Mouse (Mus musculus): ENCODE data around the gene Ankrd35. TPM values are rescaled to one million over a fixed set of nuclear protein-coding genes. Genes with fewer than 3 reads are reported as not detected.

Gene Ankrd35
- polyA plus RNA-seq, 1 experiment from 2014 or later: 0.40 TPM

DNA sequence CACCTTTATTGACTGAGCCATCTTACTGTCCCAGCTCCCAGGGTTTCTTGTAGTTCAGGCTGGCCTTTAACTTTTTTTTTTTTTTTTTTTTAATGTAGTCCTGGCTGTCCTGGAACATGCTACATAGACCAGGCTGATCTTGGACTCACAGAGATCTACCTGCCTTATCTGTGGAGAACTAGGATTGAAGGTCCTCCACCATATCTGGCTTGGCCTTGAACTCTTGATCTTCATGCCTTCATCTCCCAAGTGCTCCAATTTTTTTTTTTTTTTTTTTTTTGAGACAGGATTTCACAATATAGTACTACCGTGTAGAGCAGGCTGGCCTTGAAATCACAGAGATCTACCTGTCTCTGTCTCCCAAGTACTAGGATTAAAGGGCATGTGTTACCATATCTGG, 23.6 kb downstream of the Ankrd35 start:
- 72% methylated on average over 1 of the region's 1 CpGs for WGBS
- no peaks in the 10 kb centered on the region; the same call in none of the 2 replicates for H3K27me3 ChIP-seq (replicated peaks; ENCODE audit: control insufficient read depth, insufficient read depth, low read length)
- no peak overlapping the region for H3K27ac ChIP-seq (ENCODE audit: low read depth, low read length)
- H3K4me1 ChIP-seq (replicated peaks; ENCODE audit: control insufficient read depth, insufficient read depth, low read length): peaks cover 5% of the 10 kb centered on the region
- H3K9me3 ChIP-seq (ENCODE audit: control insufficient read depth, low read length): no peaks in the 10 kb centered on the region
- ATAC-seq (replicated peaks; ENCODE audit: low FRiP score): no peak
- no peaks in the 10 kb centered on the region for H3K36me3 ChIP-seq (ENCODE audit: control insufficient read depth, insufficient read depth, low read length)
- H3K4me2 ChIP-seq: no peak overlapping the region
- H3K9ac ChIP-seq (ENCODE audit: low read depth, low read length): no peak overlapping the region
- no peak overlapping the region for H3K4me3 ChIP-seq (ENCODE audit: low read depth, low read length)
- no peak for DNase-seq (ENCODE audit: low spot score)

DNA sequence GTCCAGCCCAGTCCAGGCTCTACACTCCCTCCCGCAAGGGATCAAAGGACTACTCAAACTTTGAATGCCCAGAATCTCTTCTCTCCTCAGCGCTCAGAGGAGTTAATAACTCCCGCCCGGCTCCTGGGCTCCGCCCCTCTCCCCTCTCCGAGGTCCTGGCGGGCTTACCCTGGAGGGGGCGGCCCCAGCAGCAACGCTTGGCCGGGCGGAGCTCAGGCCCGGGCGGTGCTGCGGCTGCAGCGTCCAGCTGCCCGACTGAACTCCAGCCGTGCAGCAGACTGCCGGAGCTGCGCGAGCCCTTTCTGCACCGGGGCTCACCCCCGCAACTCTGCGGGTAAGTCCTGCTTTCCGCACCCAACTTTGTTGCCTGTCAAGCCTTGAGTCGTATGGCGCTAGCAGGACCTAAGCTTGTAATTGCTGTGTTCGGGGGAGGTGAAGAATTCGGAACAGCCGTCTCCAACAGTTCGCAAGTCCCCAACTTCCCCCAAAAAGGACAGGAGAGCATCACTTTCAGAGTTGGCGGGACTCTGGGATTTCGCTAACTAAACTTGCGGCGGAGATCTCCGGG, 26.4 kb downstream of the Ankrd35 start, which contains the start of gene Pias3:
Gene Pias3 (plus strand): TSS at position 187 of the 568 bp plus-strand sequence.
- under 1% methylated on average over 35 of the region's 35 CpGs for WGBS
- peak within 1 kb of the TSS; percentile 77 for H3K4me2 ChIP-seq
- peak; percentile 87 for DNase-seq (ENCODE audit: low spot score)

DNA sequence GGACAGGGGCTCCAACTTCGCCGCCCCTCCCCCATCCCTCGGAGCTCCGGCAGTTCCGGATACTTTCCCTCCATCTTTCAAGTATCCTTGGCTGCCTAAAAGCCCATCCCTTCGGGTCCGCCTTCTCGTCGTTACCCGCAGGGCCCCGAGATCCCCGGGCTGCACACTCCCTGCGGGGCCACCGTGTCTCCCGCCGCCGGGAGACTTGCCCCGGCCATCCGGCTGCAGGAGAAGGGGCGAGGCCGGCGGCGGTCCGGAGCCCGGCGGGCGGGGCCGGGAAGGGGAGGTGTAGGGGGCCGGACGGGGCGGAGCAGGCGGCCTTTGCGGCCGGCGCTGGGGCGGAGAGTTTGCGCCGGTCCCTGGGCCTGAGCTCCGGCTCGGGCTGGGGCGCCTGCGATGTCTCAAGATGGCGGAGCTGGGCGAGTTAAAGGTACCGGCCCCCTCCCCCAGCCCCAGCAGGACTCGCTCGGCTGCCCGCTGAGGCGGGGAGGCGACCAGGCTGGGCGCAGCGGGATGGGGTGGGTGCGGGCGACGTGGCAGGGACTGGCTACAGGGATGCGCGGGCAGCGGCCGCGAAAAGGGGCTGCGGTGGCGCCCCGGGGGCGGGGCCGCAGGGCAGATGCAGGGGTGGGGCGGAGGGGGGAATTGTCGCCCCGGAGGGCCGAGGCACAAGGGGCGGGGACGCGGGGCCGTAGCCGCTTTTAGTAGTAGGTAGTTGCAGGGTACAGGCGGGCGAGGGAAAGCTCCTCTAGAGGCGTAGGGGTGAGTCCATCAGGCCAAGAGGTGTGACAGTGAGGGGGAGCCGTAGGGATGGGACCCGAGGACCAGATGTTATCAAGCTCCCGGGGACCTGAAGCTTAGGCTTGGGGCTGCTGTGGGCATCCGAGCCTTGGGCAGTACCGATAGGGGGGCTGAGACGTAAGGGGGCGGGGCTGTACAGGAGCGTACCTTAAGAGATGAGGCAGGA, 27.1 kb downstream of the Ankrd35 start:
- peak overlapping the region; percentile 88 for H3K27ac ChIP-seq (ENCODE audit: low read depth, low read length)
- H3K9me3 ChIP-seq (ENCODE audit: control insufficient read depth, low read length): no peaks in the 10 kb centered on the region
- H3K27me3 ChIP-seq (replicated peaks; ENCODE audit: control insufficient read depth, insufficient read depth, low read length): no peaks in the 10 kb centered on the region
- DNase-seq (ENCODE audit: low spot score): peak; percentile 93
- peak overlapping the region; percentile 84 for H3K9ac ChIP-seq (ENCODE audit: low read depth, low read length)
- peak overlapping the region; percentile 82 for H3K4me3 ChIP-seq (ENCODE audit: low read depth, low read length)
- peak overlapping the region; percentile 77 for H3K4me2 ChIP-seq
- peaks cover 5% of the 10 kb centered on the region for H3K4me1 ChIP-seq (replicated peaks; ENCODE audit: control insufficient read depth, insufficient read depth, low read length)
- ATAC-seq (replicated peaks; ENCODE audit: low FRiP score): peak; percentile 94
- no peaks in the 10 kb centered on the region for H3K36me3 ChIP-seq (ENCODE audit: control insufficient read depth, insufficient read depth, low read length)
- under 1% methylated on average over 81 of the region's 85 CpGs for WGBS

More for the DNA sequence above, 26.4 kb downstream of the Ankrd35 start, which contains the start of gene Pias3:
- peak within 1 kb of the TSS; percentile 82 for H3K4me3 ChIP-seq (ENCODE audit: low read depth, low read length)
- ATAC-seq (replicated peaks; ENCODE audit: low FRiP score): peak; percentile 82
- H3K9ac ChIP-seq (ENCODE audit: low read depth, low read length): peak within 1 kb of the TSS; percentile 84
- no peaks in the 10 kb centered on the region for H3K27me3 ChIP-seq (replicated peaks; ENCODE audit: control insufficient read depth, insufficient read depth, low read length)
- H3K27ac ChIP-seq (ENCODE audit: low read depth, low read length): peak within 1 kb of the TSS; percentile 88
- no peaks in the 10 kb centered on the region for H3K36me3 ChIP-seq (ENCODE audit: control insufficient read depth, insufficient read depth, low read length)
- H3K4me1 ChIP-seq (replicated peaks; ENCODE audit: control insufficient read depth, insufficient read depth, low read length): peaks cover 5% of the 10 kb centered on the region
- H3K9me3 ChIP-seq (ENCODE audit: control insufficient read depth, low read length): no peaks in the 10 kb centered on the region

GRCm38 (mm10) chr3:96698993-96699690, 29.2 kb downstream of the Ankrd35 start:
- no peaks in the 10 kb centered on the region for H3K36me3 ChIP-seq (ENCODE audit: control insufficient read depth, insufficient read depth, low read length)
- no peak for ATAC-seq (replicated peaks; ENCODE audit: low FRiP score)
- H3K4me3 ChIP-seq (ENCODE audit: low read depth, low read length): no peak overlapping the region
- peaks cover 5% of the 10 kb centered on the region for H3K4me1 ChIP-seq (replicated peaks; ENCODE audit: control insufficient read depth, insufficient read depth, low read length)
- no peaks in the 10 kb centered on the region for H3K9me3 ChIP-seq (ENCODE audit: control insufficient read depth, low read length)
- no peaks in the 10 kb centered on the region for H3K27me3 ChIP-seq (replicated peaks; ENCODE audit: control insufficient read depth, insufficient read depth, low read length)
- 60% methylated on average over 19 of the region's 19 CpGs for WGBS
- H3K27ac ChIP-seq (ENCODE audit: low read depth, low read length): no peak overlapping the region
- no peak overlapping the region for H3K4me2 ChIP-seq
- H3K9ac ChIP-seq (ENCODE audit: low read depth, low read length): no peak overlapping the region
- DNase-seq (ENCODE audit: low spot score): no peak

DNA sequence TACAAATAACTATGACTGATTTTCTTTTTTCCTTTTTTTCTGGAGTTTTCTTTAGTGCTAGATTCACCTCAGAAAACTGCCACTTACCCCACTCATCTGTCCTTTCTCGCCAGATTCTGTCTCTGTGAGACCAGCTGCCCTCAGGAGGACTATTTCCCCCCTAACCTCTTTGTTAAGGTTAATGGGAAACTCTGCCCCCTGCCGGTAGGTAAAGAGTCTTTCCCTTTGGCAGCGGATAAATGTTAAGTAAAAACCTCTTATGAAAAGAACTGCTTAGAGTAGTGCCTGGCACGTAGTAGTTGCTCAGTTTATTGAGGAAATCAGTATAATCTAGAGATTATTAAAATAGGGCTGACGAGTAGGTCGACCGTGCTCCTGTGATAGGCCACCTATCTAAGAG, 30.4 kb downstream of the Ankrd35 start:
- WGBS: 45% methylated on average over 7 of the region's 7 CpGs
- no peak overlapping the region for H3K4me3 ChIP-seq (ENCODE audit: low read depth, low read length)
- ATAC-seq (replicated peaks; ENCODE audit: low FRiP score) (no peak), DNase-seq (ENCODE audit: low spot score) (no peak)
- peaks cover 5% of the 10 kb centered on the region for H3K4me1 ChIP-seq (replicated peaks; ENCODE audit: control insufficient read depth, insufficient read depth, low read length)
- H3K4me2 ChIP-seq: no peak overlapping the region
- no peak overlapping the region for H3K27ac ChIP-seq (ENCODE audit: low read depth, low read length)
- H3K9ac ChIP-seq (ENCODE audit: low read depth, low read length): no peak overlapping the region
- no peaks in the 10 kb centered on the region for H3K27me3 ChIP-seq (replicated peaks; ENCODE audit: control insufficient read depth, insufficient read depth, low read length)
- no peaks in the 10 kb centered on the region for H3K9me3 ChIP-seq (ENCODE audit: control insufficient read depth, low read length)
- H3K36me3 ChIP-seq (ENCODE audit: control insufficient read depth, insufficient read depth, low read length): no peaks in the 10 kb centered on the region

DNA sequence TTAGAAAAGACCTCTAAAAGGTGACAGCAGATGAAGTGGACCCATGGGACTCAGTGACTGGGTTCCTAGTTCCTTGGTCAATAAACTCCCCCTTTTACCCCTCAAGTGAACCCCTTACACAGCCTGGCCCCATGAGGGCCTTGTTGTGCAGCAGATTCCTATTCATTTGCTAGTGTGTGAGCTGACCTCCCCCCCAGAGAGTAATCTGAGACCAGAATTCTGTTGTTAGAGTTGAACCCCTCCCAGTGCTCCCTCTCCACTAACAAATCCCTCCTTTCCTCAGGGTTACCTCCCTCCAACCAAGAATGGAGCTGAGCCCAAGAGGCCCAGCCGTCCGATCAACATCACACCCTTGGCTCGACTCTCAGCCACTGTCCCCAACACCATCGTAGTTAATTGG, 31.1 kb downstream of the Ankrd35 start:
- DNase-seq (ENCODE audit: low spot score): no peak
- Histone ChIP-seq H3K9ac (ENCODE audit: low read depth, low read length) (no peak overlapping the region), H3K9me3 (ENCODE audit: control insufficient read depth, low read length) (no peaks in the 10 kb centered on the region), H3K27ac (ENCODE audit: low read depth, low read length) (no peak overlapping the region), H3K36me3 (ENCODE audit: control insufficient read depth, insufficient read depth, low read length) (no peaks in the 10 kb centered on the region), H3K27me3 (replicated peaks; ENCODE audit: control insufficient read depth, insufficient read depth, low read length) (no peaks in the 10 kb centered on the region), H3K4me3 (ENCODE audit: low read depth, low read length) (no peak overlapping the region), H3K4me1 (replicated peaks; ENCODE audit: control insufficient read depth, insufficient read depth, low read length) (peaks cover 5% of the 10 kb centered on the region), H3K4me2 (no peak overlapping the region)
- 87% methylated on average over 4 of the region's 4 CpGs for WGBS
- ATAC-seq (replicated peaks; ENCODE audit: low FRiP score): no peak

DNA sequence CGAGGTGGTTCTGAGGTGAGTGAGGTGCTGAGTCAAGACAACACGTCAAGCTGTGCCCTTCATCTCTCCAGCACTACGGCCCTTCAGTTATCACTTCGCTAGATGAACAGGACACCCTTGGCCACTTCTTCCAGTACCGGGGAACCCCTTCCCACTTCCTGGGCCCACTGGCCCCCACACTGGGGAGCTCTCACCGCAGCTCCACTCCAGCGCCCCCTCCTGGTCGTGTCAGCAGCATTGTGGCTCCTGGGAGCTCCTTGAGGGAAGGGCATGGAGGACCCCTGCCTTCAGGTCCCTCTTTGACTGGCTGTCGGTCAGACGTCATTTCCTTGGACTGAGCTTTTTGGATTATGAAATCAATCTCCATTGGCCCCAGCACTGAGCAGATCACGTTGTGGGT, 34.8 kb downstream of the Ankrd35 start:
- H3K4me3 ChIP-seq (ENCODE audit: low read depth, low read length): no peak overlapping the region
- peaks cover 13% of the 10 kb centered on the region for H3K27me3 ChIP-seq (replicated peaks; ENCODE audit: control insufficient read depth, insufficient read depth, low read length)
- no peaks in the 10 kb centered on the region for H3K36me3 ChIP-seq (ENCODE audit: control insufficient read depth, insufficient read depth, low read length)
- no peaks in the 10 kb centered on the region; the same call in 1 of the 2 replicates for H3K4me1 ChIP-seq (replicated peaks; ENCODE audit: control insufficient read depth, insufficient read depth, low read length)
- no peak for ATAC-seq (replicated peaks; ENCODE audit: low FRiP score)
- H3K4me2 ChIP-seq: no peak overlapping the region
- DNase-seq (ENCODE audit: low spot score): no peak
- no peaks in the 10 kb centered on the region for H3K9me3 ChIP-seq (ENCODE audit: control insufficient read depth, low read length)
- no peak overlapping the region for H3K9ac ChIP-seq (ENCODE audit: low read depth, low read length)
- WGBS: 61% methylated on average over 11 of the region's 11 CpGs
- no peak overlapping the region for H3K27ac ChIP-seq (ENCODE audit: low read depth, low read length)

DNA sequence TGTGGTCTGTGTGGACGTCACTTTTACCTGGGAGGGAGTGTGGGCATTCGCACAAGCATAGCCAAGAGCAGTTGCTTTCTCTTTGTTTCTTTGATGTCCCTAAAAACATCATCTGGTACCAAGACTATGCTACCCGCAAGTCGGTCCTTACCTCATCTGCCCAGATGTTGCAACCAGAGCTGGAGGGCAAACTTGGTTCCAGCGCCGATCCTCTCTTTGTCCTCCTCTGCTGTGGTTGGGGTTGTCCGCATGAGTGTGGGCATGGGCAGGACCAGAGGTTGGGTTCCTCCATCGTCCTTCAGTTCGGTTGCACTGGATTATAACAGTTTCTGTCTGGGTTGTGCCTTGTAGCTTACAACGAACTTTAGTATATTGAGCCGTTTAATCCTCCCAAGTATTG, 36.3 kb downstream of the Ankrd35 start:
- Histone ChIP-seq H3K27me3 (replicated peaks; ENCODE audit: control insufficient read depth, insufficient read depth, low read length) (peaks cover 13% of the 10 kb centered on the region), H3K4me3 (ENCODE audit: low read depth, low read length) (no peak overlapping the region), H3K4me2 (no peak overlapping the region), H3K9me3 (ENCODE audit: control insufficient read depth, low read length) (no peaks in the 10 kb centered on the region), H3K4me1 (replicated peaks; ENCODE audit: control insufficient read depth, insufficient read depth, low read length) (no peaks in the 10 kb centered on the region; the same call in 1 of the 2 replicates), H3K36me3 (ENCODE audit: control insufficient read depth, insufficient read depth, low read length) (peaks cover 8% of the 10 kb centered on the region), H3K9ac (ENCODE audit: low read depth, low read length) (no peak overlapping the region), H3K27ac (ENCODE audit: low read depth, low read length) (no peak overlapping the region)
- ATAC-seq (replicated peaks; ENCODE audit: low FRiP score): no peak
- no peak for DNase-seq (ENCODE audit: low spot score)
- 90% methylated on average over 11 of the region's 11 CpGs for WGBS

Data from liver, embryonic 11.5 days (tissue).